Mouse (Mus musculus) small intestine, adult 2 months (tissue): ENCODE measurements around the gene Rbms2. TPM values are rescaled to one million over a fixed set of nuclear protein-coding genes. Genes with fewer than 3 reads are reported as not detected.

Experiments used
- H3K27ac ChIP-seq: fragments of 200-500 bp; 2 replicates; pipeline ENCODE4 v1.5.1; 2012; ENCODE audit warnings: low read depth, low read length, control low read depth, inconsistent platforms; ENCODE audit not compliant: insufficient read depth
- H3K27me3 ChIP-seq: fragments of 200-500 bp; 2 replicates; pipeline ENCODE4 v1.6.1; 2012; ENCODE audit warnings: mild to moderate bottlenecking, moderate library complexity, low read length, inconsistent platforms; ENCODE audit not compliant: control insufficient read depth, insufficient read depth
- H3K36me3 ChIP-seq: fragments of 200-500 bp; 2 replicates; pipeline ENCODE4 v1.6.1; 2012; ENCODE audit warnings: mild to moderate bottlenecking, low read length, control low read depth, inconsistent platforms; ENCODE audit not compliant: control insufficient read depth, insufficient read depth
- H3K4me1 ChIP-seq: fragments of 200-500 bp; 2 replicates; pipeline ENCODE4 v1.6.1; 2012; ENCODE audit warnings: low read length, inconsistent platforms, mixed read lengths; ENCODE audit not compliant: control insufficient read depth, insufficient read depth, insufficient read length
- H3K4me3 ChIP-seq: fragments of 200-500 bp; 2 replicates; pipeline ENCODE4 v1.5.1; 2012; ENCODE audit warnings: low read depth, mild to moderate bottlenecking, control low read depth, inconsistent platforms, low read length, moderate library complexity
- CTCF ChIP-seq: fragments of 200-500 bp; IDR thresholded peaks from 2 replicates; pipeline ENCODE4 v1.5.1; 2012; ENCODE audit warnings: low read depth, mild to moderate bottlenecking, control low read depth, inconsistent platforms, low read length, moderate library complexity, mixed read lengths; ENCODE audit not compliant: insufficient replicate concordance, insufficient read length; ENCODE audit errors: extremely low read depth
- POLR2A ChIP-seq: fragments of 200-500 bp; IDR thresholded peaks from 2 replicates; pipeline ENCODE4 v1.6.1; 2012; ENCODE audit warnings: low read depth, mild to moderate bottlenecking, control low read depth, inconsistent platforms, low read length, moderate library complexity
- WGBS: fragments of 180-500 bp; shearing (Covaris S2); methylation state at CpG from one replicate; pipeline ENCODE4 v1.1.7; 2018; 5-methylcytosine and 5-hydroxymethylcytosine counted together
- polyA plus RNA-seq: library from polyadenylated mRNA; depleted of rRNA; stranded (reverse); fragments of >200 nt; gene quantifications from 2 replicates; pipeline ENCODE4 v1.2.3, GENCODE M21; 2012

Gene Rbms2
- polyA plus RNA-seq, 1 experiment: 34.9 TPM

DNA sequence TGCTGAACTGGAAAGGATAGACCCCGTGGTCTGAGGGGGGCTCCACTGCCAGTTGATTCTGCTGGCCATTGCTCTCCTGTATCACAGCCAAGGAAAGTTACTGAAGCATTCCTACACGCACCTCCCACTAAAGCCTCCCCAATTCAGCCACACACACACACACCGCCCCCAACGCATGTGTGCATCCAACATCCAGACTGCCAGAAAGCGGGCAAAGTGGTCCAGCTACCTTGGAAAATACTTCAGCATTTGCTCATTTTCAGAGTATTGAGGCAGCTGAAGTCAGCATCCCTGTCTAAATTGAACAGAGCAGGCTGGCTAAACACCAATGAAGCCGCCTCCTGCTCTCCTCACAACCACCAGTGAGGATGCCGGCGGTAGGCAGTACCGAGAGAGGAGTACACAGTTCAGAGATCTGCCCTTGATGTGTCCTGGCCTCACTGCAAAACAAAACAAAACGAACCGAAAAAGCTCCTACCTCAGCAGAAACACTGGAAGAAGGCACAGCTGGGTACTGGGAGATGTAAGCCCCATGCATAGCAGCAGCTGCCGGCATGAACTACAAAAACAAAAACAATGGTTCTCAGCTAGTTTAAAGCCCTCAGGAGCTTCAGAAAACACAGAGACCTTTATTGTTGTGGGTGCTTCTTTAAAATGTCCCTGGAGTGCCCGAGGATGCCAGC, 46.3 kb downstream of the Rbms2 start:
- no peak for TF ChIP-seq POLR2A
- TF ChIP-seq CTCF: no peak
- no peak overlapping the region for H3K27ac ChIP-seq
- H3K4me3 ChIP-seq: no peak overlapping the region
- peaks cover 4% of the 10 kb centered on the region for H3K4me1 ChIP-seq
- no peaks in the 10 kb centered on the region for H3K27me3 ChIP-seq
- WGBS: 77% methylated on average over 13 of the region's 13 CpGs
- peaks cover 24% of the 10 kb centered on the region for H3K36me3 ChIP-seq

DNA sequence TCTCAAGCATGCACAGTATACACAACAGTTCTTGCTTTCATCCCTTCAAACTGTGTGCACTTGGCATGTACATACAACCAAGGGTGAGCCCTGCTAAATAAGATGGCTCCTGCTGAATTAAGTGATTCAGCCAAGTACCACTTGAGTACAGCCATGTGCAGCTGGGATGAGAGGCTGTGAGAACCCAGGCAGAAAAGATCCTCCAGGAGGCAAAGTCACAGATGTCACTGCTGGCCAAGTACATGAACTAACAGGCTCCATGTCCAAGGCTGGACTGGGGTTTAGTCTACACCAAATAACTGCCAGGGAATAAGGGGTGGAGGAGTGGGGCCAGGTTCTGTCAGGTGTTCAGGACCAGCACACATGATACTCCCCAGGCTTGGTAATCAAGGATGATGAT, 48.3 kb downstream of the Rbms2 start:
- peaks cover 4% of the 10 kb centered on the region for H3K4me1 ChIP-seq
- no peaks in the 10 kb centered on the region for H3K27me3 ChIP-seq
- TF ChIP-seq CTCF: no peak
- no peak for TF ChIP-seq POLR2A
- no peak overlapping the region for H3K27ac ChIP-seq
- H3K4me3 ChIP-seq: no peak overlapping the region
- H3K36me3 ChIP-seq: peaks cover 28% of the 10 kb centered on the region

DNA sequence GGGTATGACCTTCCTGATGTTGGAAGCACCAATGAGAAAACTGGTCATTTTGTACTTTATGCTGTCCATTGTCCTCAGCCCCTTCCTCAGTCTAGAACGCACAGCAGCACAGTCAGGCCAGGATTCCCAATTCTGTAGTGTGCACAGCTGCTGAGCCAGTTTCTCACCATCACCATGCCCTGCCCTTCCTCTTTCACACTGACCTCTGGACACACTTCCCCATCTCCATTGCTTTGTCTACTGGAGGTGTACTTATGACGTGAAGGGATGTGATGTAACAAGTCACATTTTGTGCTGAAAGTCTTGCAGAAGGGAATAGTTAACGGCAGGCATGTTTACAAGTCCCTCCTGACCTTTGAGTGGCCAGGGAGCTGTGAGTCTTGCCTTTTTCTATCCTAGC, 48.8 kb downstream of the Rbms2 start:
- H3K36me3 ChIP-seq: peaks cover 33% of the 10 kb centered on the region
- no peak overlapping the region for H3K27ac ChIP-seq
- WGBS: 74% methylated on average over 3 of the region's 3 CpGs
- no peak for TF ChIP-seq CTCF
- no peak for TF ChIP-seq POLR2A
- no peak overlapping the region for H3K4me3 ChIP-seq
- H3K4me1 ChIP-seq: peaks cover 4% of the 10 kb centered on the region
- no peaks in the 10 kb centered on the region for H3K27me3 ChIP-seq

DNA sequence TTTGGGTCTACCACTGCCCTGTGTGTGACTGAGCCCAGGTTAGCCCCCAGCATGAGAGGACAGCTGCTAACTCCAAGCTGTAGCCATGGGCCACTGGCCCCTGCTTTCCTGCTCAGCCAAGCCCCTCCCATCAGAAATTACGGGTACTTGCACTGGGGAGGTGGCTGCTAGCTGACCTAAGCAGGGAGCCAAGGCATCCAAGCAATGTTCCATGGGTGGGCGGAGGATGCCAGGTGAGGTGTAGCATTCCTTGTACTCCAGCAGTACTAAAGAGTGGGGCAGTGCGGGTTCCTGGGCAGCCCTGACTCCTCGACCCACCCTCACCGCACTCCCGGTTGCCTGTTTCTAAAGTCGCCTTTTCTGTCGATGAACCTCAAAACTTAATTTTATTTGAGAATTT, 52.0 kb downstream of the Rbms2 start:
- 77% methylated on average over 8 of the region's 8 CpGs for WGBS

DNA sequence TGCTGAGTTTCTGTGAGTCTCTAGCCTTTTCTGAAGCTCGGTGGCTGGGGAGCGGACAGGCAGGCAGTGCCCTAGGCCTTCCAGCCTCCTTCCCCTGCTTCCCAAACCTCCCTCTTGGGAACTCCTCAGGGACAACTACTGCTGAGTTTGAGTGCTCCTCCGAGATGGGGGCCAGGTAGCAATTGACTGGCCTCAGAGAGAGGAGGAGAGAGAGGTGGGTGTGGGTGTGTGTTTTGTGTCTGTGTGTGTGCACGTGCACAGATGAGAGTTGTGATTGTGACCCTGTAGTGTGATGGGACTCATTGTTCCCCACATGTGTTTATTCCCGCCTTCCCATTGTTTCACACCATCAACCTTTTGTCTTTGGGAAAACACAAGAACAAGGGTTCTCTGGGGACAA, 52.6 kb downstream of the Rbms2 start:
- Histone ChIP-seq H3K27me3 (no peaks in the 10 kb centered on the region), H3K4me1 (peaks cover 4% of the 10 kb centered on the region; the same call in 1 of the 2 replicates), H3K4me3 (no peak overlapping the region), H3K27ac (no peak overlapping the region), H3K36me3 (peaks cover 66% of the 10 kb centered on the region)
- 77% methylated on average over 5 of the region's 5 CpGs for WGBS
- no peak for TF ChIP-seq CTCF
- no peak for TF ChIP-seq POLR2A

More for the DNA sequence above, 52.0 kb downstream of the Rbms2 start:
- Histone ChIP-seq H3K27ac (no peak overlapping the region), H3K36me3 (peaks cover 61% of the 10 kb centered on the region), H3K4me3 (no peak overlapping the region), H3K27me3 (no peaks in the 10 kb centered on the region), H3K4me1 (peaks cover 4% of the 10 kb centered on the region)
- TF ChIP-seq CTCF: no peak
- TF ChIP-seq POLR2A: no peak

DNA sequence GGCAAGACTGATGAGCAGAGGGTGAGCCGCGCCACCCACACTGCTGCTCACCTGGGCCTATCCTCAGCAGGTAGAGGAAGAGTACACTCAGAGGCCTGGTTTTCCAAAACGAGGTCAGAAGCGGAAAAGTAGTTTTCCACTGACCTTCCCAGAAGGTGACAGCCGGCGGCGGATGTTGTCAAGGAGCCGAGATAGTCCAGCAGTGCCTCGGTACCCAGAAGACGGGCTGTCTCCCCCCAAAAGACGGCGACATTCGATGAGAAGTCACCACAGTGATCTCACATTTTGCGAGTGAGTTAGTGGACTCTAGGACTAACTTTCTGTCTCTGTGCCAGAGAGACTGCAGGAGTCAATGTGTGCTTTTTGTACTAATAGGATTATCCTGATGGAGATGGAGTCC, 54.1 kb downstream of the Rbms2 start:
- WGBS: 93% methylated on average over 14 of the region's 14 CpGs
- Histone ChIP-seq H3K4me1 (no peaks in the 10 kb centered on the region), H3K27ac (no peak overlapping the region), H3K4me3 (no peak overlapping the region), H3K27me3 (no peaks in the 10 kb centered on the region), H3K36me3 (peaks cover 81% of the 10 kb centered on the region)
- TF ChIP-seq CTCF (no peak), POLR2A (no peak)

DNA sequence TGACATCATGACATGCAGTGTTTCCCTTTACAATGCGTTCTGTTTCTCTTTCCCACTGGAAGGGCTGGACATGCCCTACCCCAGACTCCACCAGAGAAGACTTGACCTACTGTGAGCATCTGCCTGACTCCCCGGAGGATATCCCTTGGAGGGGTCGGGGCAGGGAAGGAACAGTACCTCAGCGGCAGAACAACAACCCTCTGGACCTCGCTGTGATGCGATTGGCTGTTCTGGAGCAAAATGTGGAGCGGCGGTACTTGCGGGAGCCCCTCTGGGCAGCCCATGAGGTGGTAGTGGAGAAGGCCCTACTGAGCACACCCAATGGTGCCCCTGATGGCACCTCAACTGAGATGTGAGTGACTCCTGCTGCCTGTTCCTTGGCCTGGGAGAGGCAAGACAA, 55.3 kb downstream of the Rbms2 start:
- TF ChIP-seq POLR2A: no peak
- TF ChIP-seq CTCF: no peak
- Histone ChIP-seq H3K4me3 (no peak overlapping the region), H3K27ac (no peak overlapping the region), H3K36me3 (peaks cover 85% of the 10 kb centered on the region), H3K27me3 (no peaks in the 10 kb centered on the region), H3K4me1 (no peaks in the 10 kb centered on the region)
- 94% methylated on average over 9 of the region's 9 CpGs for WGBS
